Mouse (Mus musculus) forebrain, embryonic 10.5 days (tissue): ENCODE results near the gene Olfr798. TPM values are rescaled to one million over a fixed set of nuclear protein-coding genes. Genes with fewer than 3 reads are reported as not detected.

Experiments used
- DNase-seq: peaks from one replicate; pipeline ENCODE4 v3.0.0-alpha.2; 2017; ENCODE audit warnings: low spot score; ENCODE audit errors: extremely low spot score
- H3K27ac ChIP-seq: fragments of 300-500 bp; sonication (generic); 2 replicates; pipeline ENCODE4 v1.5.1; 2016; ENCODE audit warnings: mild to moderate bottlenecking
- H3K27me3 ChIP-seq: fragments of 300-500 bp; sonication (generic); 2 replicates; pipeline ENCODE4 v1.6.1; 2016; ENCODE audit warnings: mild to moderate bottlenecking; ENCODE audit not compliant: poor library complexity, severe bottlenecking
- H3K36me3 ChIP-seq: fragments of 300-500 bp; sonication (generic); replicated peaks from 2 replicates; pipeline ENCODE4 v1.6.1; 2016; ENCODE audit warnings: mild to moderate bottlenecking, moderate library complexity
- H3K4me1 ChIP-seq: fragments of 300-500 bp; sonication (generic); 2 replicates; pipeline ENCODE4 v1.6.1; 2016
- H3K4me3 ChIP-seq: fragments of 300-500 bp; sonication (generic); 2 replicates; pipeline ENCODE4 v1.5.1; 2016; ENCODE audit warnings: mild to moderate bottlenecking, moderate library complexity
- H3K9me3 ChIP-seq: fragments of 300-500 bp; sonication (generic); 2 replicates; pipeline ENCODE4 v1.6.1; 2016; ENCODE audit warnings: mild to moderate bottlenecking, moderate library complexity
- WGBS: fragments of 180-500 bp; shearing (Covaris S2); methylation state at CpG from one replicate; pipeline ENCODE4 v1.1.7; 2016; 5-methylcytosine and 5-hydroxymethylcytosine counted together
- microRNA-seq: library from miRNA; unstranded; fragments of <30 nt; microRNA quantifications from one replicate; pipeline ENCODE4, GENCODE M21; 2017
- polyA plus RNA-seq: library from polyadenylated mRNA; unstranded; fragments of >200 nt; fragmentation: Nextera tagmentation; extraction: Ambion mirVana; gene quantifications from 2 replicates; pipeline ENCODE4 v1.2.1, GENCODE M21; 2016

Olfr798 gene
- polyA plus RNA-seq = not detected in 2 replicates

DNA sequence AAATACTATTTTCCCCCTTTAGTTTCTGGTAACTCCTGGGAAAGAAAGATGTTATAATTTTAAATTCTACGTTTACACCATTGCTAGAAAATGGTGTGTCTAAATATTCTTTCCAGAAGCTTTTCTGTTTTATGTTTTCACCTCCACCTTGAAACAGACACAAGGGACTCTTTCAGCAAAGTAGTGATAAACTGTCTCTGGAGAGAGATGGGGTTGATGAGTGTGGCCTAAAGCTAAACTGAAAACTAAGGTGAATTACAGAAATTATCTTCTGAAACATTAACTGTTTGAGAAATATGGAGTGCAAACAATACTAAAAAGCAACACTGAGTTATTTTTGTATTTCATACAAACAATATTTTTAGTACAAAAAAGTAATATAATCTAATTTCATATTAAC lies at the start of gene Olfr798:
Gene Olfr798 (minus strand): TSS at position 101 of the 400 bp plus-strand sequence.
- 94% methylated on average over 1 of the region's 1 CpGs for WGBS
- no peak within 1 kb of the TSS for H3K4me3 ChIP-seq
- H3K36me3 ChIP-seq = no peaks in the 10 kb centered on the region
- no peak within 1 kb of the TSS for H3K27ac ChIP-seq
- H3K9me3 ChIP-seq = no peaks in the 10 kb centered on the region
- no peaks in the 10 kb centered on the region for H3K4me1 ChIP-seq
- no peak for DNase-seq
- H3K27me3 ChIP-seq = no peaks in the 10 kb centered on the region

DNA sequence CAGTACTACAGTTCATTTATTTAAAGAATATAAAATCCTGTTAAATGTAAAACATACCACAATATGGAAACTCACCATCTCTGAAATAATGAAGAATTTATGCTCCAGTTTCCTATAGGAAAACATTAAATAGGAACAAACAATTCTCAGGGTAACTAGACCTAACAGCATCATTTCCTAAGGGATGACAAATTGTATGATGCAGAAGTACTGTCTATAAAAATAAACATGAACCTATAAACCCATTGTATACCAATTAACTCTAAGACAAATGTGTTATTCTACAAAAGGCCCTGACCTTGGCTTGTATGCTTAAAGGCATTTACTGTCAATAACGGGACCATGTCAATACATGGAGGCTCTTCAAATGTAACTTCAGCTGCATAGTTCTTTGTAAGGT lies 46.0 kb upstream of the Olfr798 start, which contains the start of gene Olfr801:
Gene Olfr801 (minus strand): TSS at position 101 of the 400 bp plus-strand sequence.
- Histone ChIP-seq H3K4me3 (no peak within 1 kb of the TSS), H3K9me3 (no peaks in the 10 kb centered on the region), H3K4me1 (no peaks in the 10 kb centered on the region), H3K27ac (no peak within 1 kb of the TSS), H3K36me3 (no peaks in the 10 kb centered on the region), H3K27me3 (no peaks in the 10 kb centered on the region)
- 86% methylated on average over 1 of the region's 1 CpGs for WGBS
- DNase-seq = no peak

DNA sequence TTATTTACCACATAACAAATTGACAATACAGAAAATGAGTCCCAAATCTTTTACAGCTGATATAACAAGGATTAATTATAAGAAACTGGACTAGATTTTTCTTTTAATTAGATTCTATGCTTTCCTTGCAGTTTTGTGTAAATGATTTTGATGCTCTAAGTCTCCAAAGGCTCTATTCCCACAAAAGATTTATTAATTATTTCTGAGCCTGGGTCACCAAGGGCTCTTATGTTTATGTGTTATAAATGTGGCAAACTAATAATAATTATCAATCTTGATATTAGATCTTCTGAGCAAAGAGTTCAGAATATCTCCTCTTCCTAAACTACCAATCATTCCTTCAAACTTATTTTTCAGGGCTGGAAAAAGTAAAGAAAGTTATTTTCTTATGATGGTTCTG lies 29.7 kb upstream of the Olfr798 start, which contains the start of gene Olfr800:
Gene Olfr800 (plus strand): TSS at position 301 of the 400 bp plus-strand sequence.
- no peak within 1 kb of the TSS for H3K4me3 ChIP-seq
- H3K4me1 ChIP-seq = no peaks in the 10 kb centered on the region
- H3K9me3 ChIP-seq = no peaks in the 10 kb centered on the region
- no peaks in the 10 kb centered on the region for H3K27me3 ChIP-seq
- no peaks in the 10 kb centered on the region for H3K36me3 ChIP-seq
- no peak for DNase-seq
- H3K27ac ChIP-seq = no peak within 1 kb of the TSS

DNA sequence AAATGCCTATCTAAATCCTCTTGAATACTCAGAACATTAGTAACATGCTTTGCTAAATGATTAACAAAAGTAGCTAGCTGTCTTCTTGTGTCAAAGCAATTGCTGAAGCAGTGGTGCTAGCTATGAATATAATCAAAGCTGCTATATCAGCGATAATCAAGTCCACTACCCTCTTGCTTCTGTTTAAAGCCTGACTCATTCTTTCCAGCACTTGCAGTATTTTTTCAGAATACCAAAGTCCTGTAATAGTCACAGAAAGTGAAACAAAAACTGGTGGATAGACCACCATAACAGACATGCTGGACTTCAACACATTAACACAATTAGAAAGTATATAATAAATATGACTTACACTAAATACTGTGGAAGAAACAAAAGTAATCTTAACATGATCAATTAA lies 24.0 kb upstream of the Olfr798 start:
- no peak for DNase-seq
- no peaks in the 10 kb centered on the region for H3K27me3 ChIP-seq
- H3K9me3 ChIP-seq = no peaks in the 10 kb centered on the region
- H3K36me3 ChIP-seq = no peaks in the 10 kb centered on the region
- no peak overlapping the region for H3K4me3 ChIP-seq
- WGBS = 83% methylated on average over 1 of the region's 1 CpGs
- H3K4me1 ChIP-seq = no peaks in the 10 kb centered on the region
- H3K27ac ChIP-seq = no peak overlapping the region

DNA sequence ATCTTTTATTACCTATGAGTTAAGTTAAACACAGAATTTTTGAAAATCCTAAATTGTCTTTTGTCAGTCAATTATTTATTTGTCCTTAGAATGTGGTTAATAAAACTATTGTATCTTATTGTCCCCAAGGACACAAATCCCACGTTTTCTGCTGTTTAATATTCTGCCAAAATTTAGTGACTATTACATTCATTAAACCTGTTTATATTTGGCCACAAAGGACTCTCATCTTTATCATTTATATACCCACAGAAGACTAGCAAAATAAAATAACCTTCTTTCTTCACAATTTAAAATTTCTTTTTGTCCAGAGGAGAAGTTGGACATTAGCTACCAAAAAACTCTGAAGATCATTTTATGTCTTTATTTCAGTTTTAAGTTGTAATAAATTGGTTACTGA lies 9.4 kb upstream of the Olfr798 start, which contains the start of gene Olfr799:
Gene Olfr799 (plus strand): TSS at position 301 of the 400 bp plus-strand sequence.
- no peak for DNase-seq
- WGBS = 49% methylated on average over 1 of the region's 1 CpGs
- Histone ChIP-seq H3K27me3 (no peaks in the 10 kb centered on the region), H3K4me1 (no peaks in the 10 kb centered on the region), H3K4me3 (no peak within 1 kb of the TSS), H3K9me3 (no peaks in the 10 kb centered on the region), H3K36me3 (no peaks in the 10 kb centered on the region), H3K27ac (no peak within 1 kb of the TSS)

DNA sequence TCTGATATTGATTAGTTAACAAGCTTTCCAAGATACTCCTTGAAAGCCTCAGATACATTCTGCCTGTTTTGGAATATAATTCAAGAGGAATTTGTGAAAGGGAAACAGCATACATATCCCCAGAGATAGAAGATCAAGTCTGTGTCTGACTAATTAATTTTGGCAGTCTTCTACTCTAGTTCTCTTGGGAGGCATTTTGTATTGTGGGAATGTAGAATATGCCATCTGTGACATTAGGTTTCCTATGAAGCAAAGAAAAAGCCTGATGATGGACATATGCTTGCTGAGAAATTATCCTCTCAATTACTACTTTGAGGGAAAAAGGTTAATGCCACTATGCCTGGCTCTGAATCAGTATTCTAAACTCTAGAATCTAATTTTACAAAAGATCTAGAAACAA lies 4.5 kb downstream of the Olfr798 start:
- no peaks in the 10 kb centered on the region for H3K36me3 ChIP-seq
- no peaks in the 10 kb centered on the region for H3K9me3 ChIP-seq
- H3K4me1 ChIP-seq = no peaks in the 10 kb centered on the region
- no peaks in the 10 kb centered on the region for H3K27me3 ChIP-seq
- no peak overlapping the region for H3K27ac ChIP-seq
- H3K4me3 ChIP-seq = no peak overlapping the region
- DNase-seq = no peak

DNA sequence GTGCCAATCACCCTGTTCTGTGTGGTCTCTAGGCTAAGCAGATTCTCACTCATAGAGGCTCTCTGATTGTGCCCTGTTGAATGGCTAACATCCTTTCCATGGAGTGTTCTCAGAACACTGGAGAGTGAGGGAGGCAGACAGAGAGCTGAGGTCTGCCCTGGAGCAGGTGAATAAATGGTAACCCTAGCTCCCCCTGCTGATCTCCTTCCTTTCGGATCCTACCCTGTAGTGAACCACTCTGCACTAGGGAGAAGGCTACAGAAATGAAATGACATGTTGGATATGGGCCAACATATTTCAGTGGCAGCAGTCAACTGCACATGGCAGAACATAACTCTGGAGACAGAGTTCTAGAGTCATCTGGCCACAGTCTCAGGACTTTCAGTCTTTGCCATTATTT lies 6.0 kb downstream of the Olfr798 start:
- no peak for DNase-seq
- no peak overlapping the region for H3K27ac ChIP-seq

DNA sequence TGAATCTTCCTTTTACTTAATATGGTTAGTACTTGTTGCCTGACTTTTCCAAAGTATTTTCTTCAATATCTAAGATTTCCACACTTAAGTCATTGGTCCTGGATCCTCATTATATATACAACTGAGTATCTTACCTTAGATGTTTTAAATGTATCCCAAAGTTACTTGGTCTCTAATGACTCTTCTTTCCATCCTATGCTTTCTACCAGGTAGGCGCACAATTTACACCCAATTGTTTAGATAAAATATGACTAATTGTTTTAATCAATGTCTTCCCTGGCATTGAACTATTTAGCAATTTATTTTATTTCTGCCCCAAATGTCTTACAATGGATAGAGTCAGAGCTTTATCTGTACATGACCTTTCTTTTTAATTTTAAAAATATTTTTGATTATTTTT lies 15.3 kb downstream of the Olfr798 start, which contains the start of gene Olfr796:
Gene Olfr796 (minus strand): TSS at position 101 of the 400 bp plus-strand sequence.
- Histone ChIP-seq H3K27ac (no peak within 1 kb of the TSS), H3K9me3 (no peaks in the 10 kb centered on the region), H3K36me3 (no peaks in the 10 kb centered on the region), H3K4me1 (no peaks in the 10 kb centered on the region), H3K4me3 (no peak within 1 kb of the TSS), H3K27me3 (no peaks in the 10 kb centered on the region)
- DNase-seq = no peak
- WGBS = 96% methylated on average over 1 of the region's 1 CpGs

More for the DNA sequence above, 6.0 kb downstream of the Olfr798 start:
- Histone ChIP-seq H3K27me3 (no peaks in the 10 kb centered on the region), H3K4me1 (no peaks in the 10 kb centered on the region), H3K4me3 (no peak overlapping the region), H3K9me3 (no peaks in the 10 kb centered on the region), H3K36me3 (no peaks in the 10 kb centered on the region)
- 17% methylated on average over 1 of the region's 1 CpGs for WGBS

DNA sequence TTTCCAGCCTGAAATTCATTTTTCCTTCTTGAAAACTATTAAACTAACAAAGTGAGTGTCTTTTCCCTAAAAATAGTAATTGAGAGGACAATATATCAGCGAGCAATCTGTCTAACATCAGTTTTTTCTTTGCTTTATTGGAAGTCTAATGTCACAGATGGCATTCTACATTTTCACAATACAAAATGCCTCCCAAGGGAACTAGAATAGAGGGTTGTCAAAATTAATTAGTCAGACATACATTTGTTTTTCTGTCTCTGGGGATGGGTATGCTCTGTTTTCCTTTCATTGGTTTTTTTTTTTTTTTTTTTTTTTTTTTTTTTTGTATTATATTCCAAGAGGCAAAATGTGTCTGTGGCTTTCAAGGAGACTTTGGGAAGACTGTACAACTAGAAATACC lies 50.7 kb downstream of the Olfr798 start:
- H3K4me1 ChIP-seq = no peaks in the 10 kb centered on the region
- DNase-seq = no peak
- WGBS = 83% methylated on average over 1 of the region's 1 CpGs
- no peaks in the 10 kb centered on the region for H3K27me3 ChIP-seq
- no peak overlapping the region for H3K4me3 ChIP-seq
- H3K9me3 ChIP-seq = no peaks in the 10 kb centered on the region
- H3K36me3 ChIP-seq = no peaks in the 10 kb centered on the region
- H3K27ac ChIP-seq = no peak overlapping the region

Small RNA genes lying within 50 kb of the gene (microRNA-seq; reads per million reads assigned to microRNA genes)
- gene Gm23252 = not detected

Other genes with a start within 250 kb of the Olfr798 start
- gene Olfr784, start 243.9 kb downstream of the Olfr798 start, polyA plus RNA-seq = 0.06 TPM in 1 of 2 replicates, not detected in the other
- gene Olfr785, start 222.5 kb downstream of the Olfr798 start, polyA plus RNA-seq = not detected in 2 replicates
- not detected in 2 replicates for gene Olfr786, start 200.6 kb downstream of the Olfr798 start, polyA plus RNA-seq
- gene Olfr787, start 166.1 kb downstream of the Olfr798 start, polyA plus RNA-seq = not detected in 2 replicates
- gene Olfr788, start 156.9 kb downstream of the Olfr798 start, polyA plus RNA-seq = not detected in 2 replicates
- gene Olfr789, start 143.2 kb downstream of the Olfr798 start, polyA plus RNA-seq = not detected in 2 replicates
- not detected in 2 replicates for gene Olfr790, start 129.4 kb downstream of the Olfr798 start, polyA plus RNA-seq
- not detected in 2 replicates for gene Olfr791, start 106.1 kb downstream of the Olfr798 start, polyA plus RNA-seq
- not detected in 2 replicates for gene Olfr792, start 88.8 kb downstream of the Olfr798 start, polyA plus RNA-seq
- not detected in 2 replicates for gene Olfr794, start 60.3 kb downstream of the Olfr798 start, polyA plus RNA-seq
- gene Olfr796, start 15.4 kb downstream of the Olfr798 start, polyA plus RNA-seq = not detected in 2 replicates
- not detected in 2 replicates for gene Olfr799, start 9.6 kb upstream of the Olfr798 start, polyA plus RNA-seq
- not detected in 2 replicates for gene Olfr800, start 29.8 kb upstream of the Olfr798 start, polyA plus RNA-seq
- not detected in 2 replicates for gene Olfr801, start 45.9 kb upstream of the Olfr798 start, polyA plus RNA-seq
- not detected in 2 replicates for gene Olfr802, start 60.2 kb upstream of the Olfr798 start, polyA plus RNA-seq
- not detected in 2 replicates for gene Olfr803, start 66.4 kb upstream of the Olfr798 start, polyA plus RNA-seq
- gene Olfr804, start 75.3 kb upstream of the Olfr798 start, polyA plus RNA-seq = not detected in 2 replicates
- not detected in 2 replicates for gene Olfr805, start 101.4 kb upstream of the Olfr798 start, polyA plus RNA-seq
- not detected in 2 replicates for gene Olfr806, start 114.0 kb upstream of the Olfr798 start, polyA plus RNA-seq
- not detected in 2 replicates for gene Olfr807, start 129.9 kb upstream of the Olfr798 start, polyA plus RNA-seq
- gene Olfr808, start 137.5 kb upstream of the Olfr798 start, polyA plus RNA-seq = not detected in 2 replicates
- gene Olfr809, start 146.7 kb upstream of the Olfr798 start, polyA plus RNA-seq = not detected in 2 replicates
- gene Olfr810, start 167.0 kb upstream of the Olfr798 start, polyA plus RNA-seq = not detected in 2 replicates
- gene Olfr811, start 176.5 kb upstream of the Olfr798 start, polyA plus RNA-seq = not detected in 2 replicates
- gene Olfr812, start 218.2 kb upstream of the Olfr798 start, polyA plus RNA-seq = not detected in 2 replicates
- not detected in 2 replicates for gene Olfr813, start 227.4 kb upstream of the Olfr798 start, polyA plus RNA-seq